Mouse (Mus musculus) stomach, embryonic 15.5 days (tissue): ENCODE measurements around the gene Map6. TPM values are rescaled to one million over a fixed set of nuclear protein-coding genes. Genes with fewer than 3 reads are reported as not detected.

Experiments
- ATAC-seq: fragments of 200-750 bp; cut with Nextera tagmentation; 2 replicates; pipeline ENCODE4 v1.8.0; 2017; ENCODE audit warnings: low read depth, moderate number of reproducible peaks, moderate TSS enrichment; ENCODE audit not compliant: insufficient read depth, low FRiP score
- H3K27ac ChIP-seq: fragments of 300-500 bp; sonication (generic); 2 replicates; pipeline ENCODE4 v1.5.1; 2015; ENCODE audit warnings: mild to moderate bottlenecking, inconsistent platforms
- H3K27me3 ChIP-seq: fragments of 300-500 bp; sonication (generic); replicated peaks from 2 replicates; pipeline ENCODE4 v1.6.1; 2015; ENCODE audit warnings: inconsistent platforms
- H3K36me3 ChIP-seq: fragments of 300-500 bp; sonication (generic); 2 replicates; pipeline ENCODE4 v1.6.1; 2015; ENCODE audit warnings: inconsistent platforms
- H3K4me1 ChIP-seq: fragments of 300-500 bp; sonication (generic); 2 replicates; pipeline ENCODE4 v1.6.1; 2015; ENCODE audit warnings: inconsistent platforms
- H3K4me2 ChIP-seq: fragments of 300-500 bp; sonication (generic); 2 replicates; pipeline ENCODE4 v1.6.1; 2015; ENCODE audit warnings: mild to moderate bottlenecking, inconsistent platforms
- H3K4me3 ChIP-seq: fragments of 300-500 bp; sonication (generic); replicated peaks from 2 replicates; pipeline ENCODE4 v1.5.1; 2015; ENCODE audit warnings: inconsistent platforms
- H3K9ac ChIP-seq: fragments of 300-500 bp; sonication (generic); 2 replicates; pipeline ENCODE4 v1.6.1; 2015; ENCODE audit warnings: inconsistent platforms
- H3K9me3 ChIP-seq: fragments of 300-500 bp; sonication (generic); 2 replicates; pipeline ENCODE4 v1.6.1; 2016; ENCODE audit warnings: inconsistent platforms
- WGBS: fragments of 180-500 bp; shearing (Covaris S2); methylation state at CpG from one replicate; pipeline ENCODE4 v1.1.7; 2015; 5-methylcytosine and 5-hydroxymethylcytosine counted together
- polyA plus RNA-seq: library from polyadenylated mRNA; unstranded; fragments of >200 nt; fragmentation: Nextera tagmentation; extraction: Ambion mirVana; gene quantifications from 2 replicates; pipeline ENCODE4 v1.2.1, GENCODE M21; 2015

Map6 gene
- polyA plus RNA-seq, 1 experiment from 2014 or later, result 6.7 TPM

GRCm38 (mm10) chr7:99322691-99323320, 55.6 kb downstream of the Map6 start:
- Histone ChIP-seq H3K9ac (no peak overlapping the region), H3K27ac (no peak overlapping the region), H3K27me3 (no peaks in the 10 kb centered on the region), H3K4me3 (no peak overlapping the region), H3K4me1 (peaks cover 4% of the 10 kb centered on the region; the same call in 1 of the 2 replicates), H3K36me3 (no peaks in the 10 kb centered on the region), H3K4me2 (no peak overlapping the region), H3K9me3 (no peaks in the 10 kb centered on the region)
- ATAC-seq, result no peak
- WGBS, result 77% methylated on average over 6 of the region's 6 CpGs

- H3K9ac ChIP-seq, result no peak overlapping the region
- H3K36me3 ChIP-seq, result no peaks in the 10 kb centered on the region
- no peaks in the 10 kb centered on the region for H3K27me3 ChIP-seq
- H3K4me2 ChIP-seq, result no peak overlapping the region
- no peak for ATAC-seq
- no peak overlapping the region for H3K4me3 ChIP-seq
- no peaks in the 10 kb centered on the region for H3K9me3 ChIP-seq
- 87% methylated on average over 9 of the region's 9 CpGs for WGBS
- H3K27ac ChIP-seq, result no peak overlapping the region
- H3K4me1 ChIP-seq, result peaks cover 4% of the 10 kb centered on the region; the same call in 1 of the 2 replicates
Observed at GRCm38 (mm10) chr7:99323321-99323700, 56.1 kb downstream of the Map6 start.

GRCm38 (mm10) chr7:99324810-99325209, 57.6 kb downstream of the Map6 start:
- 14% methylated on average over 10 of the region's 10 CpGs for WGBS
- no peak for ATAC-seq
- no peak overlapping the region for H3K9ac ChIP-seq
- H3K27ac ChIP-seq, result no peak overlapping the region
- no peaks in the 10 kb centered on the region for H3K27me3 ChIP-seq
- H3K9me3 ChIP-seq, result no peaks in the 10 kb centered on the region
- H3K36me3 ChIP-seq, result no peaks in the 10 kb centered on the region
- H3K4me3 ChIP-seq, result no peak overlapping the region
- no peak overlapping the region for H3K4me2 ChIP-seq
- H3K4me1 ChIP-seq, result peaks cover 4% of the 10 kb centered on the region; the same call in 1 of the 2 replicates

- Histone ChIP-seq H3K27ac (no peak overlapping the region), H3K4me1 (peaks cover 4% of the 10 kb centered on the region; the same call in 1 of the 2 replicates), H3K4me2 (no peak overlapping the region), H3K9me3 (no peaks in the 10 kb centered on the region), H3K9ac (no peak overlapping the region), H3K27me3 (no peaks in the 10 kb centered on the region), H3K36me3 (no peaks in the 10 kb centered on the region), H3K4me3 (no peak overlapping the region)
- 58% methylated on average over 6 of the region's 6 CpGs for WGBS
- no peak for ATAC-seq
Observed at GRCm38 (mm10) chr7:99326128-99326527, 58.9 kb downstream of the Map6 start.

- Histone ChIP-seq H3K36me3 (no peaks in the 10 kb centered on the region), H3K9ac (no peak overlapping the region), H3K4me1 (peaks cover 4% of the 10 kb centered on the region; the same call in 1 of the 2 replicates), H3K27me3 (no peaks in the 10 kb centered on the region), H3K4me2 (no peak overlapping the region), H3K4me3 (no peak overlapping the region), H3K9me3 (no peaks in the 10 kb centered on the region), H3K27ac (no peak overlapping the region)
- ATAC-seq, result no peak
- 60% methylated on average over 4 of the region's 4 CpGs for WGBS
Observed at GRCm38 (mm10) chr7:99328847-99329246, 61.6 kb downstream of the Map6 start.

- Histone ChIP-seq H3K36me3 (no peaks in the 10 kb centered on the region), H3K27me3 (no peaks in the 10 kb centered on the region), H3K4me2 (no peak overlapping the region), H3K4me1 (peaks cover 4% of the 10 kb centered on the region; the same call in 1 of the 2 replicates), H3K9me3 (no peaks in the 10 kb centered on the region), H3K4me3 (no peak overlapping the region), H3K27ac (no peak overlapping the region), H3K9ac (no peak overlapping the region)
- 76% methylated on average over 5 of the region's 5 CpGs for whole genome bisulfite sequencing
- no peak for ATAC-seq
Observed at GRCm38 (mm10) chr7:99330012-99330411, 62.8 kb downstream of the Map6 start.

GRCm38 (mm10) chr7:99332774-99333480, 65.7 kb downstream of the Map6 start:
- Histone ChIP-seq H3K4me1 (no peaks in the 10 kb centered on the region), H3K9me3 (no peaks in the 10 kb centered on the region), H3K27me3 (no peaks in the 10 kb centered on the region), H3K9ac (no peak overlapping the region), H3K4me2 (no peak overlapping the region), H3K27ac (no peak overlapping the region), H3K4me3 (no peak overlapping the region), H3K36me3 (no peaks in the 10 kb centered on the region)
- WGBS, result 42% methylated on average over 12 of the region's 12 CpGs
- no peak for ATAC-seq

- Histone ChIP-seq H3K36me3 (peaks cover 29% of the 10 kb centered on the region), H3K9me3 (no peaks in the 10 kb centered on the region), H3K4me2 (no peak overlapping the region), H3K27me3 (no peaks in the 10 kb centered on the region), H3K9ac (no peak overlapping the region), H3K4me3 (no peak overlapping the region), H3K4me1 (no peaks in the 10 kb centered on the region), H3K27ac (no peak overlapping the region)
- no peak for ATAC-seq
- 77% methylated on average over 8 of the region's 8 CpGs for WGBS
Observed at GRCm38 (mm10) chr7:99340736-99341135, 73.5 kb downstream of the Map6 start.

GRCm38 (mm10) chr7:99343577-99343976, 76.3 kb downstream of the Map6 start:
- H3K9me3 ChIP-seq, result no peaks in the 10 kb centered on the region
- WGBS, result 75% methylated on average over 4 of the region's 4 CpGs
- H3K27me3 ChIP-seq, result no peaks in the 10 kb centered on the region
- H3K4me2 ChIP-seq, result no peak overlapping the region
- H3K27ac ChIP-seq, result no peak overlapping the region
- no peak overlapping the region for H3K4me3 ChIP-seq
- no peak for ATAC-seq
- peaks cover 56% of the 10 kb centered on the region for H3K36me3 ChIP-seq
- H3K4me1 ChIP-seq, result no peaks in the 10 kb centered on the region
- no peak overlapping the region for H3K9ac ChIP-seq

- Histone ChIP-seq H3K4me3 (no peak overlapping the region), H3K36me3 (peaks cover 60% of the 10 kb centered on the region), H3K9ac (no peak overlapping the region), H3K4me2 (no peak overlapping the region), H3K4me1 (peaks cover 17% of the 10 kb centered on the region), H3K9me3 (no peaks in the 10 kb centered on the region), H3K27ac (no peak overlapping the region), H3K27me3 (no peaks in the 10 kb centered on the region)
- 91% methylated on average over 10 of the region's 10 CpGs for WGBS
- no peak for ATAC-seq
Observed at GRCm38 (mm10) chr7:99347268-99347667, 80.0 kb downstream of the Map6 start.

GRCm38 (mm10) chr7:99348883-99349282, 81.6 kb downstream of the Map6 start:
- Histone ChIP-seq H3K36me3 (peaks cover 51% of the 10 kb centered on the region), H3K4me1 (peaks cover 24% of the 10 kb centered on the region), H3K4me2 (0 out of 2 replicates have a peak overlapping the region, but pooled peaks have one; percentile 76), H3K27ac (no peak overlapping the region), H3K4me3 (no peak overlapping the region), H3K27me3 (no peaks in the 10 kb centered on the region), H3K9ac (no peak overlapping the region), H3K9me3 (no peaks in the 10 kb centered on the region)
- 93% methylated on average over 26 of the region's 26 CpGs for WGBS
- no peak for ATAC-seq
